Mouse (Mus musculus) hindbrain, embryonic 11.5 days (tissue): ENCODE data around the gene Cpe. TPM values are rescaled to one million over a fixed set of nuclear protein-coding genes. Genes with fewer than 3 reads are reported as not detected.

Source experiments
- ATAC-seq: fragments of 200-750 bp; cut with Nextera tagmentation; 2 replicates; pipeline ENCODE4 v1.8.0; 2017; ENCODE audit warnings: mild to moderate bottlenecking, moderate TSS enrichment, moderate library complexity; ENCODE audit not compliant: low FRiP score
- DNase-seq: peaks from one replicate; pipeline ENCODE4 v3.0.0-alpha.2; 2015; ENCODE audit warnings: low spot score
- H3K27ac ChIP-seq: fragments of 300-500 bp; sonication (generic); 2 replicates; pipeline ENCODE4 v1.5.1; 2014; ENCODE audit warnings: mild to moderate bottlenecking, low read depth, low read length
- H3K27me3 ChIP-seq: fragments of 300-500 bp; sonication (generic); 2 replicates; pipeline ENCODE4 v1.6.1; 2014; ENCODE audit warnings: mild to moderate bottlenecking, low read length, moderate library complexity, mixed read lengths; ENCODE audit not compliant: control insufficient read depth, insufficient read depth
- H3K36me3 ChIP-seq: fragments of 300-500 bp; sonication (generic); 2 replicates; pipeline ENCODE4 v1.6.1; 2014; ENCODE audit warnings: mild to moderate bottlenecking, low read length, moderate library complexity, mixed read lengths; ENCODE audit not compliant: control insufficient read depth, insufficient read depth
- H3K4me1 ChIP-seq: fragments of 300-500 bp; sonication (generic); replicated peaks from 2 replicates; pipeline ENCODE4 v1.6.1; 2014; ENCODE audit warnings: low read length, mixed read lengths; ENCODE audit not compliant: control insufficient read depth, insufficient read depth
- H3K4me2 ChIP-seq: fragments of 300-500 bp; sonication (generic); replicated peaks from 2 replicates; pipeline ENCODE4 v1.6.1; 2014; ENCODE audit warnings: mild to moderate bottlenecking, low read depth, low read length
- H3K4me3 ChIP-seq: fragments of 300-500 bp; sonication (generic); 2 replicates; pipeline ENCODE4 v1.5.1; 2014; ENCODE audit warnings: low read depth, low read length
- H3K9ac ChIP-seq: fragments of 300-500 bp; sonication (generic); 2 replicates; pipeline ENCODE4 v1.6.1; 2014; ENCODE audit warnings: low read depth, low read length
- H3K9me3 ChIP-seq: fragments of 300-500 bp; sonication (generic); 2 replicates; pipeline ENCODE4 v1.6.1; 2016; ENCODE audit warnings: low read length; ENCODE audit not compliant: control insufficient read depth
- WGBS: fragments of 180-500 bp; shearing (Covaris S2); extraction: QIAGEN DNeasy Blood & Tissue Kit; methylation state at CpG from one replicate; pipeline ENCODE4 v1.1.7; 2014; 5-methylcytosine and 5-hydroxymethylcytosine counted together
- polyA plus RNA-seq: library from polyadenylated mRNA; unstranded; fragments of >200 nt; fragmentation: Nextera tagmentation; extraction: Ambion mirVana; gene quantifications from 2 replicates; pipeline ENCODE4 v1.2.1, GENCODE M21; 2014

The Cpe gene
- polyA plus RNA-seq, 1 experiment from 2014 or later, result 268 TPM

DNA sequence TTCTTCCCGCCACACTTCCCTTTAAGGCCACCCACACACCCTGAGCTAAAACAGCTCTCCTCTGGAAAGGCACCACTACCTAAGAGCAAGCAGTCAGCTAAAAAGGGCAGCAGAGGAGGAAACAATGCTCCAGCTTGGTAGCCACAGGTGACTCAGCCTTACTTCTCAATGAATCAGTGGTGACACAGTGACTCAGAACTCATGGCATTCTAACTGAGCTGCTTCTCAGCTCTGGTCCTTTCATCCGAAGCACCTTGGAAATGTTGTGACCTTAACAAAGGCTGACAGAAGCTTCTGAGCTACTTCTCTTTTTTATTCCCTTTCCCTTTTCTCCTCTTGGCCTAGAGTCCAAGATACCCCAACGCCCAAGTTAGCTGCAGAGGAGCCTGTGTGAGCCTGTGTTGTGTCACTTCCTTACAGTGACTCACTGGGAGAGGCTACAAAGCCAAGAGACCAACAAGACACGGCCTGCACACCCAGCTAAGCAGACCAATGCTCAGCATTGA, 33.4 kb upstream of the Cpe start:
- Histone ChIP-seq H3K27me3 (no peaks in the 10 kb centered on the region), H3K9ac (no peak overlapping the region), H3K36me3 (peaks cover 21% of the 10 kb centered on the region), H3K4me1 (no peaks in the 10 kb centered on the region; the same call in 1 of the 2 replicates), H3K4me3 (no peak overlapping the region), H3K27ac (no peak overlapping the region), H3K4me2 (no peak overlapping the region), H3K9me3 (no peaks in the 10 kb centered on the region)
- ATAC-seq, result no peak
- no peak for DNase-seq
- WGBS, result 91% methylated on average over 4 of the region's 4 CpGs

DNA sequence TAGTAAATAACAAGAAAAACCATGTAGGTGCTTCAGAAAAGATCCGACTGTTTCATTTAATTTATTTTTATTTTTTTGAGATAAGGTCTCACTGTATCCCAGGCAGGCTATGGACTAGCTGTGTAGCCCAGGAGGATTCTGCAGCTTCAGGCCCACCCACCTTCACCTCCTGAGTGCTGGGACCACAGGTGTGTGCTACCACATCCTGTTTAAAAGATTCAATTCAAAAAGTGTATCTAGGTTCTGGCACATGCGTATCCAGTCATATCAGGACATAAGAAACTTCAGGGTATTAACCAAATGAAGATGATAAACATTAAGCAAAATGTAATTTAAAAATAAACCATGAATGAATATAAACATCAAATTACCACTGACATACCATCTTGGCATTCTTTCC, 30.4 kb upstream of the Cpe start:
- H3K9me3 ChIP-seq, result no peaks in the 10 kb centered on the region
- no peak overlapping the region for H3K27ac ChIP-seq
- no peak for DNase-seq
- peaks cover 24% of the 10 kb centered on the region for H3K36me3 ChIP-seq
- no peak overlapping the region for H3K4me2 ChIP-seq
- H3K4me1 ChIP-seq, result no peaks in the 10 kb centered on the region
- H3K9ac ChIP-seq, result no peak overlapping the region
- no peak for ATAC-seq
- H3K27me3 ChIP-seq, result no peaks in the 10 kb centered on the region
- no peak overlapping the region for H3K4me3 ChIP-seq
- WGBS, result 92% methylated on average over 2 of the region's 2 CpGs

DNA sequence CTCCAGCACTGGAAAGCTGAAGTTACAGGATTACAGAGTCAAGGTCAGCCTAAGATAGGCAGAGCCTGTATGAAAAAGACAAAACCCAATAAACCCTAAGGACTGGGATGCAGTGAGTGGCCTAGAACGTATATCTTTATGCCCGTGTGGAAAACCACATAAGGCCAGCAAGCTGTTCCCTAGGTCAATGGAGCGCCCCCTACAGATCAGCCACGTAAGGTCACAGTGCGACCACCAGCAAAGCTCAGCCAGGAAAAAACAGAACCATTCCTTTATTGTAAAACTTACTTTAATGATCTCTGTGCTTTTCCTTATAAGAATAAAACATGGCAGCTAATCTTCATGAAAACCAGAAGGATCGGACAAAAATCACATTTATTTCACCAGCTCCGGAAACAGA, 25.0 kb upstream of the Cpe start:
- H3K4me2 ChIP-seq, result no peak overlapping the region
- WGBS, result 85% methylated on average over 7 of the region's 7 CpGs

DNA sequence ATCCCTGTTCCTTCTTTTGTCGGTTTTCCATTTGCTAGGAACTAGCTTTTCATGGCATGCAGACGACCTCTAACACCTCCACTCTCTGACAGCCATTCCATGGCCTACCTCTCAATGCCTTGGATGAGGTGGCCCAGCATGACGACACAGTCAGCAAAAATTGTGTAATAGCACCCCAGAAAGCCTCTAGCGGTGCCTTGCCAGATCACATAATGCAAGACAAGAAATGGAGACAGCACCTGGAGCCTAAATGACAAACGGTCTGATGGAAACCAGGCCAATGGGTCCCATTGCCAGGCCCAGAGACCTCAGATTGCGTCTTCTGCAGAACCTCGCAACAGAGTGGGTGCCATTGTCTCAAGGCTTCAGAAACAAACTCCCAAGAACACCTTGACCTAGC, 19.6 kb upstream of the Cpe start:
- Histone ChIP-seq H3K4me3 (no peak overlapping the region), H3K4me2 (no peak overlapping the region), H3K4me1 (no peaks in the 10 kb centered on the region), H3K36me3 (peaks cover 4% of the 10 kb centered on the region), H3K27me3 (no peaks in the 10 kb centered on the region), H3K9ac (no peak overlapping the region), H3K27ac (no peak overlapping the region), H3K9me3 (no peaks in the 10 kb centered on the region)
- 86% methylated on average over 7 of the region's 7 CpGs for WGBS
- DNase-seq (no peak), ATAC-seq (no peak)

More for the DNA sequence above, 25.0 kb upstream of the Cpe start:
- Histone ChIP-seq H3K4me1 (no peaks in the 10 kb centered on the region), H3K9me3 (no peaks in the 10 kb centered on the region), H3K4me3 (no peak overlapping the region), H3K27ac (no peak overlapping the region), H3K36me3 (peaks cover 23% of the 10 kb centered on the region), H3K27me3 (no peaks in the 10 kb centered on the region), H3K9ac (no peak overlapping the region)
- no peak for DNase-seq
- ATAC-seq, result no peak

DNA sequence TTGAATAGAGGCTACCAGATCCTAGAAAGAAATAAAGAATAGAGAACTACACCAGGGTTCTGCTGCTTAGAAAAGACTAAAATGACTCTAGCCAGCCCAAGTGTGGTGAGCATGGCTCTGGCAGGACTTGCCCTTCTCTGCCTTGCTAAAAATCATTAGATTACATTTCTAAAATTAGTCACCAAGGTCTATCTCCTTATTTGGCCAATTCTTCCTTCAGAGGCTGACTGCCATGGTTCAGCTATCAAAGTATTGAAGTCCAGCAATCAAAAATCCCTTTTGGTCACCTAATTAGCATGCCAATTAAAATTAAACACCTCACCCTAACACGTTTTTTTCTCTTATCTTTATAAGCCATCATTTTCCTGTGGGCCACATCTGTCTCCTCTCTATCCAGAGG, 18.7 kb upstream of the Cpe start:
- H3K27ac ChIP-seq, result no peak overlapping the region
- no peaks in the 10 kb centered on the region; the same call in 1 of the 2 replicates for H3K9me3 ChIP-seq
- no peak overlapping the region for H3K9ac ChIP-seq
- WGBS, result 34% methylated on average over 1 of the region's 1 CpGs
- no peak for ATAC-seq
- no peaks in the 10 kb centered on the region for H3K27me3 ChIP-seq
- no peaks in the 10 kb centered on the region for H3K4me1 ChIP-seq
- no peak overlapping the region for H3K4me3 ChIP-seq
- H3K4me2 ChIP-seq, result no peak overlapping the region
- peaks cover 2% of the 10 kb centered on the region; the same call in 1 of the 2 replicates for H3K36me3 ChIP-seq
- DNase-seq, result no peak

DNA sequence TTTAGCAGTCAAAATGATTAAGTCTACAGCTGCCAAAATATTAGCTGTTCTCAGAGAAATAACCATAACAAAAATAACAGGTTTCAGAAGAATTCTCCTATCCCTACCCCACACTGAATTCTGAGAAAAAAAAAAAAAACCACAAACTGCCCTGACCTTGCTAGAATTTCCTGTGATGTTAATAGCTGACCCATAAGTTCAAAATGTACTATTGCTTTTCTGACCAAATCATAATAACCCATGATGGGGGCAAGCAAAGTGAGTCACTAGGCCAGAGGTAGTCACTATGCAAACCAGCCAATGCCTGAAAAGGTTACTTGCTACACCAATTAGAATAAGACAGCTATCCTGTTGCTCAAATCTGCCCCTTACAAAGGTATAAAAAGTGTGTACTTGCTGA, 14.6 kb upstream of the Cpe start:
- no peak for ATAC-seq
- Histone ChIP-seq H3K4me1 (no peaks in the 10 kb centered on the region), H3K9ac (no peak overlapping the region), H3K36me3 (no peaks in the 10 kb centered on the region), H3K4me3 (no peak overlapping the region), H3K27ac (no peak overlapping the region), H3K9me3 (no peaks in the 10 kb centered on the region; the same call in 1 of the 2 replicates), H3K4me2 (no peak overlapping the region), H3K27me3 (no peaks in the 10 kb centered on the region)
- DNase-seq, result no peak

DNA sequence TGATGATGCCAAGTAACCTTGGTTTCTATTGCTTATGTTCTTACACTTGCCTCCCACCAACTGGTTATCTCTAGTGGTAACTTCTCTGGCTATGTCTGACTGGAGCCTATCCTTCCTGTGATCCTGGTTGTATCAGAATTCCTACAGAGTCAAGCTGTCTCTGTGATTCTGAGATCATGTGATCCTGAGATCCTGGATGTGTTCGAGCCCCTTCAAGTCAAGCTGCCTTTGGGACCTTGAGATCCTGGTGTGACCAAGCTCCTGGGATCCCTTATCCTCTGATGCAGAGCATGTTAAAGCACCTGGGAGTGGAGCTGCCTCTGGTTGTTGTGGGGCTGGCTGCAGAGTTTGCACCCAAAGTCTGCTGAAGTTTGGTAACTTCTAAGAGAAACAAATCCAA, 10.3 kb upstream of the Cpe start:
- H3K4me3 ChIP-seq, result no peak overlapping the region
- no peak for ATAC-seq
- WGBS, result 88% methylated on average over 1 of the region's 1 CpGs
- H3K27me3 ChIP-seq, result no peaks in the 10 kb centered on the region
- H3K9ac ChIP-seq, result no peak overlapping the region
- no peaks in the 10 kb centered on the region; the same call in 1 of the 2 replicates for H3K9me3 ChIP-seq
- no peaks in the 10 kb centered on the region for H3K36me3 ChIP-seq
- H3K27ac ChIP-seq, result no peak overlapping the region
- no peak overlapping the region for H3K4me2 ChIP-seq
- no peaks in the 10 kb centered on the region for H3K4me1 ChIP-seq
- no peak for DNase-seq

DNA sequence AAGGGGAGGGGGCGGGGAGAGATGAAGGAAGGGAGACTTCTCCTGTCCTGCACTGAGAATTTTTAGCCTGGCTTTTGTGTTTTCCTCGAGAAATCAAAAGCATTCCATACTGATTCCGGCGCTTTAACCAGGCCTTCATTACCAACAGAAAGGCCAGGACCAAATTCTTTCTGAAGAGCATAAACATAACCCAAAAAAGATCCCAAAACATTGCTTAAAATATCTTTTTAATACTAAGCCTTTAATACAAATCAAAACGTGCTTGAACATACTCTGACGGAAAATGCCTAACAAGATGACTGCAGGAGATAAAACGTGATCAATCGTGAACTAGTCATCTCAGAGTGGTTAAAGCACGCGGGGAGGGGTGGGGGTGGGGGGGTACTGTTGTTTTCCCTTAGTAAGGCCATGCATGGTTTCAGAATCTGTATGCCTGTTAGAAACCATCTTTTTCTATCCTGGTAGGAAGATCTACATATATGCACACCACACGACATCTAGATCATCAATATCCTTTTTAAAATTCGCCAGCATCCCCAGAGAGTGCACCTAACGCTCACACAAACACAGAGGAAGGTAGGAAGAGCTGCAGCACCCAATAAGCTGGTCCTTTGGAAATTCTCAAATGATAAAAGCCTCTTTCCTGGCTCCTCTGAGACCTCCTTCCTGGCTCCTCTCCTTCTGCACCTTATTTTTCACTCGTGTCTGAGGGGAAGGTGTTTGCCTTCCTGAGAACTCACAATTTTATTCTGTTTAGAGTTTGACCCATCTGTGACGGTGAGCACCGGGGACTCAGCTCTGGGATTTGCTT, 1.1 kb downstream of the Cpe start:
- WGBS, result 10% methylated on average over 16 of the region's 16 CpGs
- DNase-seq, result peak; percentile 48
- no peak for ATAC-seq
- Histone ChIP-seq H3K27me3 (no peaks in the 10 kb centered on the region), H3K36me3 (no peaks in the 10 kb centered on the region), H3K27ac (peak overlapping the region; percentile 93), H3K9ac (peak overlapping the region; percentile 93), H3K9me3 (no peaks in the 10 kb centered on the region), H3K4me2 (peak overlapping the region; percentile 66), H3K4me1 (no peaks in the 10 kb centered on the region), H3K4me3 (peak overlapping the region; percentile 72)

DNA sequence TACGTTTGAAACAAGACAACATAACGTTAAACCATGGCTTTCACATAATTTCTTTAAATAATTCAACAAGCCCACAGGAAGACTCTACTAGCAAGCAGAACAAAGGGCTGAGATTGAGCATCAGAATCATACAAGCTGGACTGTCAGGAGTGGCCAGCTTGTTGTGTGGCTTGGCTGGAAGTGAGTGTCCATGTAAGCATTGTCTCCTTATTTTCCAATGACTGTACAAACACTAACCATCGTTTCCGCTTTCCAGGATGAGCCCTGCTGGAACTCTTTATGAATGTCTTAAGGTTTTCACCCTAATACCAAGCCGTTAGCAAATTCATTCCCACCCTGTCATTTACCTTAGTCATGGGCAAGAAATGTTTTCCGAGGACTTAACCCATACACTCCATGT, 2.0 kb downstream of the Cpe start:
- Histone ChIP-seq H3K4me2 (peak overlapping the region; percentile 16), H3K27me3 (no peaks in the 10 kb centered on the region), H3K4me3 (no peak overlapping the region), H3K9me3 (no peaks in the 10 kb centered on the region), H3K4me1 (no peaks in the 10 kb centered on the region), H3K36me3 (no peaks in the 10 kb centered on the region), H3K9ac (no peak overlapping the region), H3K27ac (no peak overlapping the region)
- ATAC-seq, result no peak
- no peak for DNase-seq
- WGBS, result 85% methylated on average over 6 of the region's 6 CpGs
